Mouse (Mus musculus) CD4-positive helper T cell, adult 2 months (primary cell): Measurements from ENCODE around the gene Nbas.

Experiments
- DNase-seq: peaks from one replicate; pipeline ENCODE4 v3.0.0-alpha.2; 2012; ENCODE audit warnings: low read depth, missing footprints, low spot score

Nbas gene

DNA sequence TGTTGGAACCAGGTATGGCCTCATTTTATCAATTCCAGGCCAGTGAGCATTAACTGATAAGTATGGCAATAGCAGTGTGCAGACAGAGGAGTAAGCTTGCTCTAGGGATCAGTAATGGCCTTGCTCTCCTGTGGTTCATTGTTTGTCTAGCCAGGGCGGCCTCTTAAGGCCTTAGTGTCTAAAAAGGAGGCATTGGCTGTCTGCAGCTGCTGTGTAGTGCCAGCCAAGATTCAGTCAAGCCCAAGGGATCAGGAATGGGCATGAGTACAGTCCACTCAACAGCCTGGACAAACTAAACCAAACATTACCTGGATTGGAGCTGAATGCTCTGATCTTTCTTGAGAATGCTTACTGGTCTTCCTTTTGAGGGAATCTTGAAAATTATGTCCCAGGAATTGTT is 120.7 kb downstream of the Nbas start:
- no peak for DNase-seq

DNA sequence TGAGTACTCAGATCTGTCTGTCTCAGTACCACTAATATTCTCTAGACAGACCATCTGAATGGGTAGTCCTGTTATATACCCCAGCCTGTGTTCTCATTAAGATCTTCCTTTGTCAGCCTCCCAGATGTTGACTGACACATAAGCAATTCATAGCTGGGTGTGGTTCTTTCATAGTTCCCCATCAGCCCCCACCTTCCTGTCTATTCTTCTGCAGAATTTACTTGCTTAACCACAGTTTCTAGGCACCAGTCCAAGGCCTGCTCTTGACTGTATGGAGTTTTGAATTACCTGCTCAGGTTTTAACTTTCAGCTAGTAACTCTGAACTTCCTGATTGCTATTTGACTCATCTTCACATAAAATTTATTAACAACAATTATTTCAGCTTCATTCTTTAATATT is 141.3 kb downstream of the Nbas start:
- DNase-seq = peak; percentile 44

GRCm38 (mm10) chr12:13418651-13419050 is 149.7 kb downstream of the Nbas start:
- DNase-seq = no peak

DNA sequence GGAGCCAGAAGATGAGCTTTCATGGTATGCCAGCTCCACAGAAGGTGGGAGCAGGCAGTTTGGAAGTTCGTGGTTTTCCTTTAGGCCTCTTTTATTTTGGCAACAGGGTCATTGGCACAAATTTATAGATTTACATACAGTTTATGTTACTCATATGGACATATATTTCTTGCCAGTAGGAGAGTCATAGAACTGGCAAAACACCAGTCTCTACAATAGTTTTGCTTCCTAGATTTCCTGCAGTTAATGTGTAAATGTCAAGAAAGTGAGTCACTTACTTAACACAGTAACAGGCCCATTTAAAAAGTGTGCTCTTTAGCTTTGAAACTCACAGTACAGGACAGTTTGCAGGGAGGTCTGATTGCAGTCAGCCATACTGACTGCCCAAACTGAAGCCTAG is 161.3 kb downstream of the Nbas start:
- no peak for DNase-seq

- DNase-seq = no peak
Measured at GRCm38 (mm10) chr12:13444653-13445431, 175.9 kb downstream of the Nbas start.

GRCm38 (mm10) chr12:13445486-13446065 is 176.6 kb downstream of the Nbas start:
- no peak for DNase-seq

DNA sequence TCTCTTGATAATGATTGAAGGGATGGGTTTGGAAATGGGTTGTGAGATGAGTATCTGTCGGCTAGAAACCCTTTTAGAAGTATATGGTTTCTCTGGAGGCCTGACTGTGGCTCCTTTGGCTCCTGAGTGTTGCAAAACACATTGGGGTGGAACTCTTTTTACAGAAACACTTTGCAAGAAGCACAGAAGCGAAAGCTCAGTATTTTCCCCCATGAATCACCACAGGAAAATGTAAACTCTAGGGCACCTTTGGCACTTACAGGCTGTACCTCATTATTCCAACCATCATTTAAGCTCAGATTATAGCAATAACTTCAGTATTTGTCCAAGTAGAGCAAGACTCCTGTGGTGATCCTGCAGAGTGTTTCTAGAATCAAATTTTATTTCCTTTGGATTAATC is 180.0 kb downstream of the Nbas start:
- DNase-seq = no peak

DNA sequence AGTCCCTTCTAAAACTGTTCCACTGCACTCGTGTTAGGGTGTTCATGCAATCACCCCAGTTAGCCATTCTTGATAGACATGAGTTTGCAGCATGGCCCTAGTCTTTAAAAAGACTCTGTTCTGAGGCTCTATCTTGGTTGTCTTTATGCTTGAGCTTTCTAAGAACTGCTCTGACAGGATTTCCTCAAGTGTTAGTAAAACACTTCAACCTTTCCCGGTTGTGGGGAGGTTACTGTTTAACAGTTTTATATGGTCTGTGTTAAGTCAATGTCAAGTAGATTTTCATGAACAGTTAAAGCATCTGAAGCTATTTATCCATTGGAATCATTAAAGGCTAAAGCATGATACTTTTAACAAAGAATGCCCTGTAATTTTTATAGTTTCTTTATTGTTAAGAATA is 183.1 kb downstream of the Nbas start:
- DNase-seq = no peak

DNA sequence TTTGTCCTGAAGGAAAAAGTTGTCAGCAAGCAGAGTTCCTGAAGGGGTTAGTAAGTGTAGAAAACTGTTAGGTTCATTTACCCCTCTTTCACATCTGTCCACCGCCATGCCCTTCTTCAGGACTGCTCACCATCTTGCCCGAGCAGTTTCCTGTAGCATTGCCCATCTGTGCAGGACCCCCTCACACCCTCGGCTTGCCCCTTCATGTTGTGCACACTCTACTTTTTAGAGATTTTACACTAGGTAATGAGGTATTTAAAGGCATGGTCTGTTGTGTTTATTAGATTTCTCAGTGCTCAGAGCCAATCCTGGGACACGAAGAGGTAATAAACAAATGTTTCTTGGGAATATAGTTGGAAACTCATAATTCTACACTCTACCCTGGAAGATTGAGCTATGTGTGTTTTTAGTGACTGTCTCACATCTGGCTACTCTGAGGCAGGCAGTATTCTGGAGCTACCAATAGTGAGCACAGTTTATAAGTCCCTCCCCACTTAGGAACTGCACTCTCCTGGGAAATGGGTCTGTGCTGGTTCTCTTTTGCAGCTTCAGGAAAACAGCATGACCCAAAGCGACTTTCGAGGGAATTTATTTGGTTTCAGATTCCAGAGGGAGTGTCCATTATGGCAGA is 191.4 kb downstream of the Nbas start:
- DNase-seq = no peak

- DNase-seq = peak; percentile 9
Measured at GRCm38 (mm10) chr12:13461558-13462153, 192.7 kb downstream of the Nbas start.

GRCm38 (mm10) chr12:13462397-13462796 is 193.5 kb downstream of the Nbas start:
- peak; percentile 10 for DNase-seq

- no peak for DNase-seq
Measured at GRCm38 (mm10) chr12:13465554-13465953, 196.6 kb downstream of the Nbas start.

DNA sequence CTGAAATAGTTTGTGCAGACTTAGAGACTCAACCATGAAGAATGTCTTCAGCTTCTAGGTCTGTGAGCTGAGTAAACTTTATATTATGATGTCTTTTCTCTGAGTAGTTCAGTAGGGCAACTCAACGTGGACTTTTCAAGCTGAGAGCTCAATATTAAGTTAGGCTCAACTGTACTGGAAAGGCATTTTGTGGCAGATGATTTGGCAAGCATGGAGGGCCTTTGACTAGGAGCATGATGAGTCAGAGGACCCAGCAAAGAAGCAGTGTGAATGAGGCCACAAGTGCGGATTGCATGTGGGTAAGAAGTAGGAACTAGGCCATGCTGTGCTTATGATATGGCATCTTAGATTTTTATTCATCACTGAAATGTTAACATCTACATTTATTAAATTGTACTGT is 205.9 kb downstream of the Nbas start:
- no peak for DNase-seq

- no peak for DNase-seq
Measured at GRCm38 (mm10) chr12:13479163-13479562, 210.2 kb downstream of the Nbas start.

DNA sequence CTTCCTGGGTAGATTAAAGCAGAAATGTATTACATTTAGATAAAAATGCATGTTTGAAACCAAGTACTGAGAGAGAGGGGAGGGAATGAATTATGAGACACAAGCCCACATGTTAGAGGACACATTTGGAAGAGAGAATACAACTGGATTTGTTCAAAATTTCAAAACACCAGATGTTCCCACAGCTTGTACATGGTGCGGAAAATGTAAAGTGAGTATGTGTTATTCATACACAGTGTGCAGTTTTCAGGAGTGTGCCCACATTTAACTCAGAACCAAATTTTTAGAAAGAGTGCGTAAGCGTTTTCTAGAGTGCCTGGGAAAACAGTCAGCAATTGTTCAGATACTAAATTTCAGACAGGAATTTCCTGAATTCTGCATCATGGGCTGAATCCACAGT is 217.3 kb downstream of the Nbas start:
- DNase-seq = no peak

DNA sequence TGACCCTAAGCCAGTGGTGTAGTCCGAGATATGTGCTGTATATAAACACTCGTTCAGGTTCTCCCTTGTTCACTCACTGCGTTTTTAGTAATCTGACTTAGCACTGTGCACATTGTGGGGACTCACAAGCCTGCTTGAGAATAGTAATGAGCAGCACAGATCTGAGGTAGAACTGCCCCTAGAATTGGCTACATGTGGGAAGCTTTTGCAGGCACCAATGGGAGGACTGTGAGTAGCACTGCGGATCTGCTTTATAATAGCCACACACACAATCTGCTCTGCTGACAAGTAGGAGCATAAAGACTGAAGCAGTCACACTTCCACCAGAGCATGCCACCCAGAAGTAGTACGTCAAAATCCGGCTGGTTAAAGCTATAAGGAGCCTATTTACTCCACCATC is 228.3 kb downstream of the Nbas start:
- no peak for DNase-seq

DNA sequence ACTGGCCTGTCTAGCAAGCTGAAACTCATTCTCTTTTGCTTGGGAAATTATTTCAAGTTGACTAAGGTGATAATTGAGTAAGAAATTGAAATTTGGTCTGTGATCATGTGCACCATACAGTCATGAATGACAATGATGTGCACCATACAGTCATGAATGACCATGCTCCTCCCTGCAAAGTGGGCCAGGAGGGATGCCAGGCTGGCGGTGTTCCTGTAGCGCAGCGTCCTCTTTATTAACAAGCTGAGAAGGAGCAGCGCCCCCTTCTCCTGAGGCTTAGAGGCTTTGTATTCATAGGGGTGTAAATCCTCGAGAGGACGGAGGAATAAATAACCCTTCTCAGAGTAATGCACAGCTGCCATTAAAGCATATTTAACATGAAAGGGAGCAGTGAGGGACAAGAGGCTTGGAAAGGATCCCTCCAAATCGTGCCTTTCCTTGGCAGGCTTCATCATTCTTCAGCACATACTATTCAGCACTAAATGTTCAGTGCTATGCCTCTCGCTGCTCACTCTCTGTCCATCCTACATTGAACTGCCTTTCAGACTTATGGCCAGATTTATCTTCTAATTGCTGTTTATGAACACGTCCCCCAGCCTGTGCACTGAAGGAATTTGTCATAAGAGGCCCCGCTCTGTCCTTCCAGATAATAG is 230.4 kb downstream of the Nbas start:
- DNase-seq = no peak

- DNase-seq = no peak
Measured at GRCm38 (mm10) chr12:13500191-13500590, 231.3 kb downstream of the Nbas start.

DNA sequence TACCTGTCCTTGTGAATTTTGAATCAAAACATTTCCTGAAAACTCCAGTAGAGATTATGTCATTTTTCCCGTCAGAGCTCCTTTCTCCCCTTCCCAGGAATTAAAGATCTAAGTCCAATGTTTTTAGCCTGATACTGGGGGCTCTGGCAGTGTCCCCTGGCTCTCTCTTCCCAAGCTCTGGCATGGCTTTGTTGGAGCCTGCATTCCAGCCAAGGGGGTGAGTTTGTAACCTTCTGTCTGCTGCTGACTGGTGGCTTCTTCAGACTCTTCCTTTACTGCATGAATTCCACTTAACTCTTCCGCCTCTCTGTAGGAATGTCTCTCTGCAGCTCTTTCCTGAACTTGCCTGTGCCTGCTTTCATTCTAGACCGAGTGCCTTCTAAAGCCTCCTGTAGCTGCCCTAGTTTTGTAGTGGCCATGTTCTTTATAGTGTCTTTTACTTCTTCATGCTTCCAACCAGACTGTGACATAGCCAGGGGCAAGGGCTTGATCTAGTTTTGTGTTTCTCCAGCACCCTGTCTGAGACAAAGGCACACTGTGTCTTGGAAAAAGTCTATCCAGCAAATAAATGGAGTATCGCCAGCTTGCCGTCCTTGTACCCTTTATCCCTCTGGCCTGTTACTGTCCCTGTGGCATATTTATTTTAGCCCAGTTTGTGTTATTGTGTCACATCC is 236.0 kb downstream of the Nbas start:
- DNase-seq = no peak

- peak; percentile 72 for DNase-seq
Measured at GRCm38 (mm10) chr12:13518082-13518481, 249.1 kb downstream of the Nbas start.

GRCm38 (mm10) chr12:13519413-13519812 is 250.5 kb downstream of the Nbas start:
- DNase-seq = no peak
